Mouse (Mus musculus) embryonic fibroblast, embryonic 13.5 days (primary cell): ENCODE results near the gene Anapc15-ps. TPM values are rescaled to one million over a fixed set of nuclear protein-coding genes. Genes with fewer than 3 reads are reported as not detected.
"Not testable (repeated sequence)": the region's sequence is repeated elsewhere in the genome, so short reads cannot be mapped to it uniquely, and the experiment has no call there.

Experiments
- H3K27ac ChIP-seq: 2 replicates; pipeline ENCODE4 v1.5.1; 2012; ENCODE audit warnings: low read length, control low read depth, inconsistent platforms; ENCODE audit not compliant: insufficient read depth
- H3K4me1 ChIP-seq: 2 replicates; pipeline ENCODE4 v1.6.1; 2011; ENCODE audit warnings: low read length; ENCODE audit not compliant: control insufficient read depth, insufficient read depth
- H3K4me3 ChIP-seq: 2 replicates; pipeline ENCODE4 v1.5.1; 2011; ENCODE audit warnings: mild to moderate bottlenecking, control low read depth, low read length; ENCODE audit not compliant: insufficient read depth
- CTCF ChIP-seq: IDR thresholded peaks from 2 replicates; pipeline ENCODE4 v1.5.1; 2011; ENCODE audit warnings: mild to moderate bottlenecking, control low read depth, low read length, moderate library complexity, borderline replicate concordance; ENCODE audit not compliant: insufficient read depth
- POLR2A ChIP-seq: IDR thresholded peaks from 2 replicates; pipeline ENCODE4 v1.6.1; 2011; ENCODE audit warnings: low read depth, mild to moderate bottlenecking, control low read depth, low read length, moderate library complexity
- polyA plus RNA-seq: library from polyadenylated mRNA; stranded (reverse); fragments of >200 nt; gene quantifications from 2 replicates; pipeline ENCODE4 v1.2.4, GENCODE M21; 2011; ENCODE audit warnings: low read depth; ENCODE audit not compliant: missing spikeins, insufficient read length

Gene Anapc15-ps
- polyA plus RNA-seq, 1 experiment, result not detected

DNA sequence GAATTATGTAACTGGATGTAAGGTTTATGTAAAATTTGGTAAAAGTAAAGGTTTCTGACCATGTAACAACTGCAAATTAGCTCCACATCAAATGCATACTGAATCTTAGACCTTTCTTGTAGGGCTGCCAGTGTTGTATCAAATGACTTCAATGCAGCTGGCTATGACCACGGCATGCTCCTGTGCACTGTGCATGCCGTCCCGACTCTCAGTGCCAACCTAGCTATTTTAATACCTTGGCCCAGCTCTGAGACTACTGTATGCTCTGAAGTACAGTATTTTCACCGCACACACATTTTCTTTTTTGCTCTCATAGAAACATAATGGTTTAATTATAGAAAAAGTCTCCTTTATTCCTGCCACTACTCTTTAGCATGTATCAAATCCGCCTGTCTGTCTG, 31.9 kb downstream of the Anapc15-ps start:
- H3K4me1 ChIP-seq, result peaks cover 4% of the 10 kb centered on the region; the same call in 1 of the 2 replicates

DNA sequence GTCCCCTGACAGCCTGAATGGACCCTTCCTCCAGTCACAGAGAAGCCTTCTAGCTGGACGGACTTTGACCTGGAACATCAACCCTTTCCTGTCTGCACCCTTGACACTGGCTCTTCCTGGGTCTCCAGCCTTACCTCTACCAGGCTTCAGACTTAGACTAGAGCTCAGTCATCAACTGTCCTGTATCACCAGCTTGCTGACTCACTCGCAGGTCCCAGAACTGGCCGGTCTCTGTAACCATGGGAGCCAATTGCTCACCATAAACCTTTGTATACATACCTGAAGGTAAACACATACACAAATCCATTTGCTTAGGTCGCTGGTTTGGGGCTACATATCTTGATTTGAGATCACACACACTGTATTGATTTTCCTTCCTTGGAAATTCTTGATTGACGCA, 33.8 kb downstream of the Anapc15-ps start:
- H3K27ac ChIP-seq, result no peak overlapping the region
- H3K4me1 ChIP-seq, result peaks cover 4% of the 10 kb centered on the region; the same call in 1 of the 2 replicates
- no peak for TF ChIP-seq POLR2A
- no peak for TF ChIP-seq CTCF

More for the DNA sequence above, 31.9 kb downstream of the Anapc15-ps start:
- Histone ChIP-seq H3K27ac (no peak overlapping the region), H3K4me3 (no peak overlapping the region)
- TF ChIP-seq CTCF (no peak), POLR2A (no peak)

DNA sequence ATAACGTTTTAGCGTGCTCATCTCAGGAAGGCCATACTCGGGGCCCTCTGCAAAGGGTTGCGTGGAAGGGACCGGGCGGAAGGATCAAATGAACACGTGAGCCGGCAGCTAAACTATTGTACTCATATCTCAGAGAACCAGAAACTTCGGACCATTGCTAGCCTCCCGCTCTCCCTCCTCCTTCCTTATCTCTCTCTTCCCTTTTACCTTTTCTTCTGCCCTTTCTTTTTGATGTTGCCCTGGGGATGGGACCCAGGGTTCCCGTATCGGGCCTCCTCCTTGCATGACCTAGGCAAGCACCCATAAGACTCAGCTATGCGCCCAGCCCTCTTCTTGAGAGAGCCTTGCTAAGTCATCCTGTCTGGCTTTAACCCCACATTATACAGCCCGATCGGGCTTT, 38.5 kb downstream of the Anapc15-ps start:
- Histone ChIP-seq H3K27ac (no peak overlapping the region), H3K4me3 (no peak overlapping the region), H3K4me1 (peaks cover 6% of the 10 kb centered on the region)
- TF ChIP-seq POLR2A, result no peak
- TF ChIP-seq CTCF, result no peak

More for the DNA sequence above, 33.8 kb downstream of the Anapc15-ps start:
- H3K4me3 ChIP-seq, result no peak overlapping the region

DNA sequence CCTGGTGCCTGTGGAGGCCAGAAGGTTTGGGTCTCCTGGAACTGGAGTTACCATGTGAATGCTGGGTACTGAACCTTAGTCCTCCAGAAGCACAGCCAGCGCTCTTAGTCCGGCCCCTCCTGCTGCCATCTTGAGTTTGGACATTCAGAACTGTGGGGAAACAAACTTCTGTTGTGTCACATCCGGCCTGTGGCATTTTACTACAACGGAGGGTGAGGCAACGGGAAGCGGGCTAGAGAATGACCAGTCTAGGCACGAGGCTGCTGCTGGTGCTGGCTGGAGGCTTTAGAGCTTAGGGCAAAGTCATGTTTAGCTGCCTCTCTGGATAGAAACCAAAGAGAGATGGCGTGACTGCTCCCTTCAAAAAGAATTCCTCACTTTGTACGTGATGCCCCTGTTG, 39.0 kb downstream of the Anapc15-ps start:
- H3K4me1 ChIP-seq, result peaks cover 6% of the 10 kb centered on the region
- H3K27ac ChIP-seq, result no peak overlapping the region
- no peak for TF ChIP-seq POLR2A
- TF ChIP-seq CTCF, result no peak
- no peak overlapping the region for H3K4me3 ChIP-seq

DNA sequence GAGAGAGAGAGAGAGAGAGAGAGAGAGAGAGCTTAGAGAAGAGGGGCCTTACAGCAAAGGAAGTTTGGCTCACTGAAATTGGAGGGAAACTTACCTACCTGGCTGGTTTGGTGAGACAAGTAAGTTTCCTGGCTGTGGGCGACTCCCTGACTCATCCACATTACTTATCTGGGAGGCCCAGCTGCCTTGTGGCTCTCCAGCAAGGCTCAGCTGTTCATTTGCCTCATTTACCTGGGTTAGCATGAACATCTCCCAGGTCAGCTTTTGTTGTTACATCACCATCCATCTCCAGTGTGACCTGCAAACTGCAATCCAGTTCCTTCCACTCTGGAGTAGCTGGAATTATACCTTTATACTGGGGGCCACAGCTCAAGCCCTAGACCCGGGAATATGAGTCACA, 41.7 kb downstream of the Anapc15-ps start:
- H3K4me3 ChIP-seq, result no peak overlapping the region
- peaks cover 11% of the 10 kb centered on the region for H3K4me1 ChIP-seq
- no peak overlapping the region for H3K27ac ChIP-seq
- TF ChIP-seq CTCF (no peak), POLR2A (no peak)

DNA sequence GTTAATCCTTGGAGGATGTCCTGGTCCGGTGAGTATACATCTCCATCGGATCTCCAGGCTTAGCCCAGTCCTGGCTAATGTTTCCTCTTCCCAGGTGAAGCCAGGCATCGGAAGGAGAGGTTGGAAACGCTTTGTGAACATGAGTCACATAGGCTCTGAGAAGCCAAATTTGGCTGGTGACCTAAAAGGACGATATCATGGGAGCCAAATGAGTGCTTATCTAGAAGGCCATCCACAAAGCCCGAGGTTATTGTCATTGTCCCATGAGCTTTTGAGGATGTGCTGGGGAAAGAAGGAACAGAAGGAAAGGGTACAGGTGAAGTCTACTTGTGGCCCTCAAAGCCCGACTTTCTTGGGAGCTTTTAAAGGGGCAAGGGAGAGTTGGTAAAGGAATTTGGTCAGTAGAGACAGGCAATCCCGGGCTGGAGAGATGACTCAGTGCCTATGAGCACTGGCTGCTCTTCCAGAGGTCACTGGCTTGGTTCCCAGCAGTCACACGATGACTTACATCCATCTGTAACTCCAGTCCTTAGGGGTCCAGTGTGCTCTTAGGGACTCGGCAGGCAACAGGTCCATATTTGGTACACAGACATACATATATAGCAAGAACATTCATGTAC, 42.4 kb downstream of the Anapc15-ps start:
- H3K4me1 ChIP-seq, result peaks cover 11% of the 10 kb centered on the region
- no peak overlapping the region for H3K27ac ChIP-seq
- no peak overlapping the region for H3K4me3 ChIP-seq
- TF ChIP-seq CTCF (no peak), POLR2A (no peak)

DNA sequence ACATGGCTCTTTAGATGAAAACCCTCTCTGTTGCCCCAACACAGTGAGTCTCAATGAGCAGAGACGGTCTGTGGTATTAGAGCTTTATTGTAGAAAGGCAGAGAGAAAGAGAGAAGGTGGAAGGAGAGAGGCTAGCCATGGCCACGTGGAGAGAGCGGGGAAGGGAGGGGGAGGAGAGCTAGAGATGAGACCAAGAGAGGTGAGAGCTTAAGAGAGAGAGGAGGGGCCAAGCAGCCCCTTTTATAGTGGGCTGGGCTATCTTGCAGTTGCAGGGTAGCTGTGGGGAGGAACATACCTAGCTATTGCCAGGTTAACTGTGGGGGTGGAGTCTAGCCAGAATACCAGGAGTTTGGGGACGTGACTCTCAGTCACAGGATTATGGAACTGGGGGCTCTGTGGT, 43.1 kb downstream of the Anapc15-ps start:
- H3K27ac ChIP-seq, result not testable (repeated sequence)

DNA sequence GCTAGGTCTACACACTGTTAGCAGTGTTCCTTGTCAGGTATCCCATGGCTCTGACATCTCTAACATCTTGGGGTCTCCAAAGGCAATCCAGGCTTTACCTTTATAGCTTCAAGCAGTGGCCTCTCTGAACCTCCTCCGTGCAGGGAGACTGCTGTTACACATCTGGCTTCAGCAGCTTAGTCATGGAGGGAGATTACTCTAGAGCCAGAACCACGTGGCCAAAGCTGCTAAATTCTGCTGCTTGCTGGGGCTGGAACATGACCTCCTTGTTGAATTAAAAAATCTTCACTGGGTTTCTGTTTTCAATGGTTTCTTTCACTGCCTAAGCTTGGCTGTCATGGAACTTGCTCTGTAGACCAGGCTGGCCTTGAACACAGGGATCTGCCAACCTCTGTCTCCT, 44.9 kb downstream of the Anapc15-ps start:
- no peak for TF ChIP-seq POLR2A
- TF ChIP-seq CTCF, result no peak
- Histone ChIP-seq H3K4me1 (peaks cover 11% of the 10 kb centered on the region), H3K27ac (no peak overlapping the region)

More for the DNA sequence above, 43.1 kb downstream of the Anapc15-ps start:
- not testable (repeated sequence) for H3K4me3 ChIP-seq
- peaks cover 11% of the 10 kb centered on the region for H3K4me1 ChIP-seq

DNA sequence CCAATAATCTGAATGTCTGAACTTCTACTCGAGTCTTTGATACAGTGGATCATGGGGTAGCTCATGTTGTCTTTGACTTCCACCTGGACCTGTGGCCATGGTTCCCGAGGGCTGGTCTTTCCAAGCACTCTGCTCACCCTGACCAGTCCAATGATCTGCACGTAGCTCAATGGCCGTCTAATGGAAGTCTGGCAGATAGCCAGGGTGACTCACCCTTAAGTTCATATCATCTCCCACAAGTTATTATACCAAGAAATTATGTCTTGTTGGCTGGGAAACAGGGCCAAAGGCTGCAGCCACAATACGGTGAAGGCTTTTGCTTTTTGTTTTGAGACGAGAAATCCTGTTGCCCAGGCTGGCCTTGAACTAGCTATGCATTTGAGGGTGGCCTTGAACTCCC, 45.9 kb downstream of the Anapc15-ps start:
- peaks cover 11% of the 10 kb centered on the region for H3K4me1 ChIP-seq
- no peak overlapping the region for H3K27ac ChIP-seq
- TF ChIP-seq CTCF (no peak), POLR2A (no peak)
- no peak overlapping the region for H3K4me3 ChIP-seq

More for the DNA sequence above, 44.9 kb downstream of the Anapc15-ps start:
- no peak overlapping the region for H3K4me3 ChIP-seq

DNA sequence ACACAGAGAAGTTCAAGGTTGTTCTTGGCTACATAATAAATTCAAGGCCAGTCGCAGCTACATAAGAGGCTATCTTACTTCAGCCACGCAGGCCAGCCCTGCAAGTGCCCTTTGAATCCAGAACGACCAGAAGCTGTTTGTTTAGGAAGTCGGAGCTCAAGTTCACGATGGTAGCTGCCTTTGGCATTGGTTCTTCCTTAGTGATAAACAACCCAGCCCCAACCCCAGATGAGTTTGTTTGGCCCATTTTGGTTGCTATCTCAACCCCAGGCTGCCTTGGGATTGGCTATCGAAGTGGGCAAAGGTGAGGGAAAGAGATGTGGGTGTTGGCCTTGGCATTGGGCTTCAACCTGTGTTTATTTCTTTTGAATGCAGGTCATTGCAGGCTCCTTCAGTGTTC, 48.0 kb downstream of the Anapc15-ps start:
- Histone ChIP-seq H3K4me3 (no peak overlapping the region), H3K4me1 (peaks cover 4% of the 10 kb centered on the region; the same call in 1 of the 2 replicates), H3K27ac (no peak overlapping the region)
- TF ChIP-seq POLR2A, result no peak
- no peak for TF ChIP-seq CTCF

DNA sequence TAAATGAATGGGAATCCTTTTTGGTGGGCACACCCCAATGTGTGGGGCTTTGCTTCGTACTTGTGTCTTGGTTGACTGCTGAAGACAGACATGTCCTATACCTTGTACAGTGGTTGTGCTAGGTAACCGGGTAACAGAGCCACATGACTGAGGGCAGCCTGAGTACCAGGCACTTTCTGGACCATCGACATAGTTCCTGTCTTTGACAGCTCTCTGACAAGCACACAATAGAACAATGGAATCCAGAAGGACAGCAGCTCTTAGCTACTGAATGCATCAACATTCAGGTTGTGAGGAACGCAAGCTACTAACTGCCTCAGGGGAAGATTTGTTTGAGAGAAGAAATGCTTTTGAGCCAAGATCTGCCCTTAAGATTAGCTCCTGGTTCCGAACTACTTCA, 49.2 kb downstream of the Anapc15-ps start:
- H3K27ac ChIP-seq, result no peak overlapping the region
- H3K4me3 ChIP-seq, result no peak overlapping the region
- TF ChIP-seq POLR2A (no peak), CTCF (no peak)
- peaks cover 4% of the 10 kb centered on the region; the same call in 1 of the 2 replicates for H3K4me1 ChIP-seq
